Mouse (Mus musculus) WW6 (cell line): ENCODE measurements around the gene Syt13.

ENCODE experiments used
- DNase-seq: peaks from one replicate; pipeline ENCODE4 v3.0.0-alpha.2; 2013; ENCODE audit warnings: low read depth, low spot score

Syt13 gene

DNA sequence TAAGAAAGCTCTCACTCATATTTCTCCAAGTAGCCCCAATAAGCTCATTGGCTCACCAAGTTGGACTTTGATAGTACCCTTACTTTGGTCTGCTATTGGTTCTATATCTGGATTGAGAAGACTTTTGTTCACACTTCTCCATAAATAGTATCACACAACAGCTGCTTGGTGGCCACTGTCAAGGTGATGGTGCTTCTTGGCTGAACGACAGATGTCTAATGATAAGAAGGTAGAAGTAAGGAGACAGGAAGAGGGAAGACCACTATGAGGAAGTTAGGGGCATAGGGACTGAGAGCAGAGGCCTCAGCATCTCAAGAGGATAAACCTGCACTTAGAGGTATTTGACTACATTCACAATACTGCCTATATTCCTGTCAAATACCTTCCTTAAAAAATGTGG is 49.4 kb downstream of the Syt13 start:
- DNase-seq = no peak

GRCm38 (mm10) chr2:92966257-92966656 is 51.4 kb downstream of the Syt13 start:
- no peak for DNase-seq

GRCm38 (mm10) chr2:92967032-92967838 is 52.3 kb downstream of the Syt13 start:
- DNase-seq = no peak

- DNase-seq = no peak
Observed at GRCm38 (mm10) chr2:92967839-92968166, 52.9 kb downstream of the Syt13 start.

GRCm38 (mm10) chr2:92971069-92971468 is 56.2 kb downstream of the Syt13 start:
- DNase-seq = no peak

DNA sequence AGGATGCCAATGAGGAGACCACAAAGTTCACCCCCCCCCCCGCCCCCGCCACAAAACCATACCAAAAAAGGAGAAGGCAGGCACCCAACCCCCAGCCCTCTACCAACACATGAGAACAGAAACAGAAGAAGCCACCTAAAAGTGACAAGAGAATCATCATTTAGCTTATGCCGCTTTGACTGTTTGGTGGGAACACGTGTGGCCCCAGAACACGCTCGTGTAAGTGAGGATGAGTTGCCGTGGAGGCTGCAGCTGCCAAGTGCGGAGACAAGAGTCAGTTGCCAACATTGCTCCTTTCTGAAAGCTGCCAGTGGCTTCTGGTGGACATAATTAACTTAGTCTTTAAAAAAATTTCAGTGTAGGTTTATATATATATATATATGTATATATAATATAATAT is 56.6 kb downstream of the Syt13 start:
- no peak for DNase-seq

GRCm38 (mm10) chr2:92972071-92972470 is 57.2 kb downstream of the Syt13 start:
- DNase-seq = no peak

DNA sequence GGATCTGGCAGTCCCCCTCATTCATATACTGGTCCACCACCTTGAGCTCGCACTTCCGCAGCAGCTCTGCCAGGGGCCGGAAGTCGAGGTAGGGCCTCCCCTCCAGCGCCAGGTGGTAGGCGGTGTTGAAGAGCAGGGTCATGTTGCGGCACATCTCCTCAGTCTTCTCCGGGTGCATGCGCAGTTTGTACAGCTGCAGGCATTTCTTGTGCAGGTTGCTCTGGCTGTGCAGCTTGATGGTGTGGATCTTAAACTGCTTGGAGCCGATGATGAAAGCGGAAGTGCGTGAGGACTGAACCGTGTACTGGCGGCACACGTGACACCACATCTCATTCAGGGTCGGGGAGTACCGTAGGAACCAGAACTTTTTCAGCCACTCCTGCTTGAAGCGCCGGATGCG is 58.7 kb downstream of the Syt13 start:
- no peak for DNase-seq

DNA sequence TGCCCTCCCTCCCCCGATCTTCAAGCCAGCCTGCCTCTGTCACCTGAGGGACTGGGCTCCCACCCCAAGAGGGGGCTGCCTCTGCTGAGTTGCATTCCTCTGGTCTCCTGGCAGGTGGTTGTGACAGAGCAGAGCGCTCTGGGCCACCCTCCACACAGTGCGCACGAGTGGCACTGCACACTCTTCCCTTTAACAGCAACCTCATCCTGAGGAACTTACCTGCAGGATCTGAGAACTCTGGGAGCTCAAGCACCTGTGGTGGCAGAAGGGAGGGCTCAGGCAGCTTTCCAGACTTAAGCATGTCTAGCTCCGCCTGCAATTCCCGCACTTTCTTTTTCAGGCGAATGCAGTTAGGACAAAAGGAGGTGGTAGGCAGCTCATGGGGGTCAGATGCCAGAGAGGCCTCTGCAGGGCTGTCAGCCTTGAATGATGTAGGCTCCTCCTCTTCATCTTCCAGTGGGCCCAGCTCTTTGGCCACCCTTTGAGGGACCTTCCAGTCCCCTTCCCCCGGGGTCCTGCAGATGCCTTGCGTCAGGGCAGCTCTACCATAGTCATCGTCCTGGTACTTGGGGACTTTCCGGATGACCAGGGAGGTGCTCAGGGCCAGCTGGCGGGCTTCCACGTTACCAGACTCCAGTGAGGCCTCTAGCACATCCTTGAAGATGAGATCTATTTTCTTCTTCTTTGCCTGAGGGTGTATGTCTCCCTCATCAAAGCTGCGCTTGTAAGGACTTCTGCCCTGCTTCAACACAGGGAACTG is 60.3 kb downstream of the Syt13 start:
- DNase-seq = no peak

DNA sequence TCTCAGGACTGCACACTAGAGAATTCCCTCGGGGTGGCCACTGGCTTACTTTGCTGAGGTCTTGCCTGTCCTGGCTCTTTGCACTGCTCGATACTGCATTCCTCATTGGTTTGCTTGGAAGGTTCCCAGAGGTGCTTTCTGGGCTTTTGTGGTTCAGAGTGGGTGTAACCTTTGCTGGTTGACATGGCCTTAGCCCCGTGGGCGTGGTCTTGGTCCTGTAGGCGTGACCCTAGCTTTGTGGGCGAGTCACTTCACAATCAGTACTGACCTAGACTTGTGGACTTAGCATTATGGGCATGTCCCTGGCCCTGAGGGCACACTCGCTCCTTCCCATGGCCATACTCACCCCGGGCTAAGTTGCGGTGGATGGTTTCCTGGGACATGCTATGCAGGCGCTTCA is 65.3 kb downstream of the Syt13 start:
- no peak for DNase-seq

DNA sequence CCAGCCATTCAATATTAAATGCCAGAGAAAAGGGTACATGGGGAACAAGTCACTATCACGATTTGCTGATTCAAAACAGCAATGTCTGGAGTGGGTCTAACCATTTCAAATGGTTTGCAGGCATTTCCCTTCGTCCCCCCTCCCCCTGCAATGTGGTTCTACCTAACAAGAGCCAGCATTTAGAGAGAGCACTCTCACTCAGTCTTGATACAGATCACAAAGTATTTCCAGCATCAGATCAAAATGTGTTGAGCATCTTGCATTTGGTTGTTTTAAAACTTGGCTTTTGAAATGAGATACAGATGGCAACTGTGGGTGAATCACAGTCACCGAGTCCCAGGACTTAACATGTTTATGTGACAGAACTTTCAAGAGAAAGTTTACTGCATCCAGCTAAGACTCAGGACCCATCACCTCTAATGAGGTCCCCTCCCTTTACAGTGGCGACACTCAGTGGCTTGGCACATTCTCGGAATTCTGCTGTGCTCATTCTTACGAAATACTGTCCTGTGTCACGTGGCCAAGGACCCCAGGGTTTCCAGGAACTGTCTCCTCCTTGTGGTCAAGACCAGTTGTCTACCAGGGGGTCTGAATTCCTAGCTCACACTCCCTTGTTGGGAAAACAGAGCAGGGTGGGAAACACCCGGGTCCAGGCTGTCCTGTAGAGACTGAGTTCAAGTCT is 67.8 kb downstream of the Syt13 start:
- no peak for DNase-seq

- DNase-seq = no peak
Observed at GRCm38 (mm10) chr2:92983273-92983620, 68.3 kb downstream of the Syt13 start.

DNA sequence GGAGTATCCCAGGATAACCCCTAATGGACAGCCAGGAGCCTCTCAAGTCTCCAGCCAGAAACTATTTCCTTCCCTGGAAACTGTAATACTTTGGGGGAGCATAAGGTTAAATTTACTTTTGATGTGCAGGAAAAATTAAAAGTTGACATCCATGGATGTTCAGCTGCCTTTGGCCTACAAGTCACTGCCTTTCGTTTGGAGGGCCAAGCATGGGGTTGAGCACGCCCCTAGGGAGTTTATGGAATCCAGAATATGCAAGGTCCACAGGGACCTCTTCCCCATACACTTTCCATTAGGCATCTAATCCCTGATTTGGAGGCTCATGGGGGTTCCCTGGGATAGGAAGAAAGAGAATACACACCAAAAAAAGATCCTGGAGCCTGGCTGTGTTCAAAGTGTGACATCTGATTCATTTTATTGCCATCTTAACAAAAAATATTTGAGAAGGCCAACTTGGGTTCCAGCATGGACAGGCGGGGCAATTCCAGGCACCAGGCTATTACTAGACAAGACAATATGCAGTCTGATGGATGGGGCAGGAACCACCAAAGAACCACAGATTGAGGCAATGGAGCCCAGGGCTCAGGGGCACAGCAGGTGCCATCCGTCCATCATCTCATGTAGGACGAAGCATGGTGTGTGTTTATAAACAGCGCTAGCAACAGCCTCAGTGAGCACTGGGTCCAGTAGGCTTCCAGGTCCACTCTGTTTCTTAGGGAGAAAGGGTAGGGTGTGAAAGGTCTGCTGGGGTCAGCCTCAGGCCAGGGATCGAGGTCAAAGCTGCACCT is 69.6 kb downstream of the Syt13 start:
- no peak for DNase-seq

- no peak for DNase-seq
Observed at GRCm38 (mm10) chr2:92985171-92985570, 70.3 kb downstream of the Syt13 start.

DNA sequence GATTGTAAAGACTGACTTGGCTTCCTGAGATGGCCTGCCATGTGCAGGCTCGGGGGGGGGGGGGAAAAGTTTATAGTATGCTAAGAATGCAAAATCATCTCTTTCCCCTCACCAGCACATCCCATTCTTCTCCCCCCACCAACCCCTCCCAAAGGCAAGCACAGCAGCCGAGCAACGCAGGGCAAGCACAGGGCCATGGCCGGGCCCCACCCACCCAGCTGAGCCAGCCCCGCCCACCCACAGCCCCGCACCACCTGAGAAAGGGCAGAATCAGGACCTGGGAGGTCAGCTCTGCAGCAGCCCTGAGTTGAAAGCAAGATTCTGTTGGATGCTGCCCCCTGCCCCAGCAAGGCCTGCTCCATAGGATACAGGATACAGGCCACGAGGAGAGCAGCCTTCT is 70.7 kb downstream of the Syt13 start:
- no peak for DNase-seq

- DNase-seq = no peak
Observed at GRCm38 (mm10) chr2:92987108-92987618, 72.3 kb downstream of the Syt13 start.

GRCm38 (mm10) chr2:92987901-92988631 is 73.2 kb downstream of the Syt13 start:
- peak; percentile 45 for DNase-seq

DNA sequence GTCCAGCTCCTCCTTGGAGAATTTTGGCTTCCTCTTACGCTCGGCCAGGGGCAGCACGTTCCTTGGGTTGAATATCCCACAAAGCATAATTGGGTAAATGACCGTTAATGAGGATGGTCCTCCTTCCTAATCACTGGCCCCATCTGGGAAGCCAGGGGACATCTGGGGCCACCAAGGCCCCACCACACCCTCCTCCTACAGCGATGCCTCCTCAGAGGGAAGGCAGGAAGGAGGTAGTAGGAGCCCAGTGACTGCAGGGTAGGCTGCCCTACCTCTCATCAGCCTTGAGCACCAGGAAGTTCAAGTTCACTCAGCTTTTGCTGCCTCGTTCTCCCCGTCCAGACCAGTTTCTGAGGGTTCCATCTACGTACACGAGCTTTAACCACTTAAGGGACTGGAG is 74.7 kb downstream of the Syt13 start:
- no peak for DNase-seq

GRCm38 (mm10) chr2:92991976-92992375 is 77.1 kb downstream of the Syt13 start:
- no peak for DNase-seq

DNA sequence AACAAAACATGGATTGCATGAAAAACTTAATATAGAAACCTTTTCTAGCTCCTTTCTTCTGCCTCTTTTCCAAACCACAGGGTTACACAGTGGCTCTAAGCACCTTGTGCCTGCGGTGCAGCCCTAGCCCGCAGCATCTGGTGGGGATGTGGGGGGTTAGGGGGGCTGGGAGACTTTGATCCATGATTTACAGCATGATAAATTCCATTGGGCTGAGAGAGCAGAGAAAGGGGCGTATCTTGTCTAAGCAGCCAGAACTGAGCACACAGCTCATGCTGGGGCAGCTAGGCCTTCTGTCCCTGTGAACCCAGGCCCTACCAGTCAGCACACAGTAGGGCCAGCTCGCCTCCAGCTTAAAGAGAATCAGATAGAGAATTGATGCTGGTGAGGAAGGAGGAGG is 90.1 kb downstream of the Syt13 start:
- no peak for DNase-seq
